Mouse (Mus musculus) cortical plate, adult 2 months (tissue): ENCODE results near the gene B4galt3.

Experiments used
- CTCF ChIP-seq: fragments of 200-500 bp; IDR thresholded peaks from 2 replicates; pipeline ENCODE4 v1.5.1; 2011; ENCODE audit warnings: mild to moderate bottlenecking, control low read depth, low read length; ENCODE audit not compliant: insufficient read depth; ENCODE audit errors: extremely low read depth
- POLR2A ChIP-seq: fragments of 200-500 bp; IDR thresholded peaks from 2 replicates; pipeline ENCODE4 v1.6.1; 2011; ENCODE audit warnings: mild to moderate bottlenecking, low read length, control low read depth; ENCODE audit not compliant: insufficient read depth; ENCODE audit errors: extremely low read depth

GRCm38 (mm10) chr1:171232348-171232747 lies 37.8 kb upstream of the B4galt3 start:
- no peak for TF ChIP-seq CTCF
- no peak for TF ChIP-seq POLR2A
